Mouse (Mus musculus) WW6 (cell line): Measurements from ENCODE around the gene Atp5d.

ENCODE experiments used
- DNase-seq: peaks from one replicate; pipeline ENCODE4 v3.0.0-alpha.2; 2013; ENCODE audit warnings: low read depth, low spot score

Atp5d gene

GRCm38 (mm10) chr10:80117736-80118135 lies 20.7 kb upstream of the Atp5d start:
- no peak for DNase-seq

- DNase-seq: no peak
Measured at GRCm38 (mm10) chr10:80118552-80118951, 19.9 kb upstream of the Atp5d start.

GRCm38 (mm10) chr10:80120146-80120545 lies 18.3 kb upstream of the Atp5d start:
- DNase-seq: no peak

GRCm38 (mm10) chr10:80121639-80122038 lies 16.8 kb upstream of the Atp5d start:
- no peak for DNase-seq

- no peak for DNase-seq
Measured at GRCm38 (mm10) chr10:80123932-80124562, 14.4 kb upstream of the Atp5d start.

- DNase-seq: no peak
Measured at GRCm38 (mm10) chr10:80127920-80128319, 10.5 kb upstream of the Atp5d start.

GRCm38 (mm10) chr10:80129846-80130245 lies 8.6 kb upstream of the Atp5d start:
- no peak for DNase-seq

DNA sequence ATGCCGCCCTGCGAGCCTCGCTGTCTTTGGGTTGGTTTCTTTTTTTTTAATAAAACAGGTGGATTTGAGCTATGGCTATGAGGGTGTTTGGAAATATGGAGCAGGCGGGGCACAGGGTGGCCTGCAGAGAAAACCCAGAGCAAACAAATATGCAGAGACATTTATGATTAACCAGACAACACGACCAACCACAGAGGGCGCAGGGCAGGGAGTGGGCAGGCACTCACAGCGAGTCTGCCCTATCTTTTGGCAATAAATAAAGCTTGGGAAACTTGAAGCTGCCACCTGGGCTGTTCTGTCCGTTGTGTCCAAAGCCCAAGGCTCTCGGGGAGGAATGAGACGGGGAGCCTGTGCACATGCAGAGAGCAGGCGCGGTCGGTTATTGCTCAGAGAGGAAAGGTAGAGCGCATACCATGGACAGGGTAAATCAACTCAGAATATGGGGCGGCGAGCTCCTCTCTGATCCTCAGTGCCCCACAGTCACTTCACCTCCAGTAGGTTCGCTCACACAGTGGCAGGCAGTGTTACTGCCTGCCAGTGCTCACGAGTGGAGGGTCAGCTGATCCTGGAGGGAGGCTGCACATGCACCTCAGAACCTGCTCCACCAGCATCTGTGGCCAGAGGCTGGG lies 7.9 kb upstream of the Atp5d start:
- DNase-seq: no peak

DNA sequence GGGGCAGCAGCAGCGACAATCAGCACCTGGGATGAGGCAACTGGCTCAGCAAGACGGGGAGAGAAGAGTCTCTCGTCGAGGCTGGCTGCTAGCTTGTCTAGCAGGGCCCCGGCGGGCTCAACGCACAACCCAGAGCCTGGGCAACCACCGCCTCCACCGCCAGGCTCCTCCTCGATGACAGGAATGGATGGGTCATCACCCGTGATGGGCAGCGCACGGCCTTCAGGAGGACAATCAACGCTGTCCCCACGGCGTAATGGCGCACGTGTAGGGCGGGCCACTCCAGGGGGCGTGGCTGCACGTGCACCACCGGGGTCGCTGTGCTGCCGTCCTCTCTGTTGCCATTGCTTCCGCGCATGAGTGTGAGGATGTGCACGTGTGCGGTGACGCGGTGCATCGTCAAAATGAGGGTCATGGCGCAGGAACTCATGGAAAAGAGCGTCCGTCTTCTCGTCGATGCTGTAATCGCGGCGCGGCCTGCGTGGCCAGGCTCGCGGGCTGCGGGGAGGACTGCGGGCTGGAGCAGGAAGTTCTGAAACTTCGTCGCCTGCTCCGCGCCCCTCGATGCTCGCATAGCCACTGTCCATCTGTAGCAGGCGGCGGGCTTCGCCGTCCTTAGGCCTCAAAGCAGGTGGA lies 7.0 kb upstream of the Atp5d start:
- no peak for DNase-seq

GRCm38 (mm10) chr10:80131952-80132350 lies 6.5 kb upstream of the Atp5d start:
- DNase-seq: no peak

DNA sequence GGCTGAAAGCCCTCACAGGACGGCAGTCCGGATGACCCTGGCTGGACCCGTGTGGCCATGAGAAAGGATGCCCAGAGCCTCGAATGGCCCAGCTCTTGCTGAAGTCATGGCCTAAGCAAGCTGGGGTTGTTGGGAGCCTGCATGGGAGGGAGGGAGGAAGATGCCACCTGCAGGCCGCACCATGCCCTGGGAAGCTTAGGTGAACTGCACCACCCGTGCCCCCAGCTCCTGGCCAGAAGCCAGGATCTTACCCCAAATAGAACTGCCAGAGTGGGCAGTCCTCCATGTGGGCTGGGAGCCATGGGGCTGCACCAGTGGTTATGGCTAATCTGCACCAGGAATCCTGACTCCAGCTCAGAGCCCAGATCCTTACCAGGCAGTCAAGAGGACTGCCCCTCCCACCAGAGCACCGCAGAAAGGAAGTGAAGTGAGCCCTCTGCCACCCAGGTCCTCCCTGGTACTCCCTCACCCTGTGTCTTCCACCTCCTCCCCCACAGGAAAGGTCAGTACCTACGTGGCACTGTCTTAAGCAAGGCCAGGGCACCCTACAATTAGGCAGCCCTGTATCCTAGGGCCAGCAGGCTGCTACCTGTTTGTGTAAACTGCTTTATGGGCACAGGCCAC lies 5.1 kb upstream of the Atp5d start:
- DNase-seq: no peak

DNA sequence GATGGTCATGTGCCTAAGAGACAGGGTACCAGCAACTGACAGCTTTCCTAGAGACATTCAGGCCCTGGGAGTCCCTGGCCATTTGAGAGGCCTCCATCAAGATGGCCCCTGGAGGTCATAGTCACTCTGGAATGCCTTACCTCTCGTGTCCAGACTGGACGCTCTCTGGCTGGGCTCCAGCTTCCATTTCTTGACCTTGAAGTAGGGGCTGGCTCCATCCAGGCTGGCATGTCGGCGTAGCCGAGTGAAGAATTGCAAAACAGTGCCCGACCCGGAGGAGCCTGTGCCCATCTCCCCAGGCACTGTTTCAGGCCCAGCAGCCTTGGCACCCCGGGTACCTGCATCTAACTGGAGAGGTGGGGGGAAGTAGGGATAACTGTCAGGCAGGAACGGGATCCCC lies 4.0 kb upstream of the Atp5d start:
- no peak for DNase-seq

GRCm38 (mm10) chr10:80135161-80135560 lies 3.3 kb upstream of the Atp5d start:
- no peak for DNase-seq

GRCm38 (mm10) chr10:80135641-80136040 lies 2.8 kb upstream of the Atp5d start:
- no peak for DNase-seq

DNA sequence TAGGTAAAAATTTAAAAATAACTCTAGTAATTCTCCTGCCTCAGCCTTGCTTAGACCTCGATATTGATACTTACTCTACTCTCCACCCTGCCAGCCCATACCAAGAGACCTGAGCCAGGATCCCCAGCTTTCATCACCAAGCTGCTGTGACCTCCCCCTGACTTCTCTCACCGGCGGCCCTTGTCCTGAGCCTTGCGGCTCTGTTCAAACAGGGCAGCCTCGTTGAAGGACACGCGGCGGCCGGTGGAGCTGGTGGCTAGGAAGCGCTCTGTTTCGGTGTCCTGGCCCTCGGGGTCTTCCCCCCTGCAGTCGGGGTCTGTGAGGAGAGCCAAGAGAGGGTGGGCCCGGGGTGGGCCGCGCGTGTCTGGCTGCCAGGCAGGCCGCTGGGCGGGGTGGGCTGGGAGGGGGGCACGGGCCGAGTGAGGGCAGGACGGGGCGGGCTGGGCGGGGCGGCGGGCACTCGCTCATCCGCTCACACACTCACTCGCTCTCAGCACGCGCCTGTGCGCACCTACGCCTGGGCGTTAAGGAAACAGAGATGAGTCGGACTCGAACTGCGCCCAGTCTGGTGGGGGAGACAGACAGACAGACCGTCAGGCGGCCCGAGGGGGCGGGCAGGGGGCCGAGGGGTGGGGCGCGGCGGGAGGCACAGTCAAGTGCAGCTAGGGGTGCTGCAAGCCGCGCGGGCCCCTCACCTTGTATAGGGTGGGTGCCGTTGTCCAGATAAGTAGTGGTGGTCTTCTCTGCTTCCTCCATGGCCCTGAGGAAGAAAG lies 2.1 kb upstream of the Atp5d start:
- no peak for DNase-seq

GRCm38 (mm10) chr10:80136952-80137625 lies 1.3 kb upstream of the Atp5d start:
- no peak for DNase-seq

DNA sequence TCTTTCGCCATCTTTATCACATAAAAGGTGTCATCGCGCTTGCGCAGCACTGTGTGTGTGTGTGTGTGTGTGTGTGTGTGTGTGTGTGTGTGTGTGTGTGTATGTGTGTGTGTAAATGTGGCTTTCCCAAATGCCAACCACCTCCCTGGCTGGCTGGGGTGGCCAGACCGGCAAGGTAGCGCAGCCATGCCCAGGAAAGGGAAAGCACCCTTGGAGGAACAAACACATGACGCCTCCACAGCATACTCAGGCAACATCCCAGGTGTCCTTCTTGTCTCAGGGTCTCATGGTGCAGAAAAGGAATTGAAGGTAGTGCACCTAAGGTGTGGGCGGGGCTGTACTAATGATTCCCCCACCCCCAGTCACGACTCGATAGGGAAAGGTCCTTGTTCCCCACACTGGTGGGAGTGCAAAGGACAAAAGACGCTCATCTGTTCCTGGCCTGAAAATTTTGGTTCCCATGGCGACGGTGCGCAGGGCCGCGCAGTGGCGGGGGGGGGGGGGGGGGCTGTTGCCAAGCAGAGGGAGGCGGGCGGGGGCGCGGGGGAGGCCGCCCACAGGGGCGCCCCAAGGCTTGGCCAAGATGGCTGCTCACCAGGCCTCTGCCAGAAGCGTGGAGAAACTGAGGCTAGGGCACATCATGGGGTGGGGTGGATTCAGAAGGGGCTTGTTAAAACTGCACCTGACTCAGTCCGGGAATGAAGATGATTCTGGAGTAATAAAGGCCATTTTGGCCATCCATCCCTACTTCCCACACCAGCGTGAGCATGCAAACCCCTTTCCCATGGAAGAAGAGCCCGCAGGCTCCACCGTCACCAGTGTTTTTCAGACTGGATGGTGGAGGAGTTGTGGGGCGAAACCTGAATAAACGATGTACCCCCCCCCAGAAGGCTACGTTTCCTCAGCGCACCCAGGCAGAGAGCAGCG lies 543 bp upstream of the Atp5d start:
- DNase-seq: no peak

DNA sequence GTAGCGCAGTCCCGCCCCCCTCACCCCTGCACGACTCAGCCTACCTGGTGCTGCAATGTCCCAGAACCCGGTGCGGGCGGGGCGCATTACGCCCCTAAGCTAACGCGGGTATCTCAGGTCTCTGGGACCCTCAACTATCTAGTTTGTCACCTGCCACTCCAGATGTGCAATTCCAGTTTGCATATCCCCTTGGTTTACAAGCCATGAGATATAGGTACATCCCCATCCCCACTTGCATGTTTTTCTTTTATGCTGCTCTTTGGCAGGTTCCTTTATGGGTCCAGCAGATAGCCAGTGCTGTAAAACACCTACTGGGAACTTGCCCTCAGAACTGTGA lies 975 bp downstream of the Atp5d start:
- no peak for DNase-seq

GRCm38 (mm10) chr10:80139975-80140665 lies 1.7 kb downstream of the Atp5d start:
- DNase-seq: no peak

DNA sequence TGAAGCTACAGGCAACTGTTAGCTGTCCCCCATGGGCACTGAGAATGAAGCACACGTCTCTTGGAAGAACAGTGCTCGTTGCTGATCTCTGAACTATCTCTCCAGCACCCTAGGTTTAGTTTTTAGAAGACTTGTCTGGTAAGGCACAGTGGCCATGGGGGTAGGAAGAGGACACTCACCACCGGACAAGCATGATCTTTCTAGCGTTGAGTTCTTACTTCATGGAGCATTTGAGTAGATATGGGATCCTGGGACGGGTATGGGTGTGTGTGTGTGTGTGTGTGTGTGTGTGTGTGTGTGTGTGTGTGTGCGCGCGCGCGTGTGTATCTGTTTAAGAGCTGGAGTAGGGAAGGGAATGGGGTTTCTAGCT lies 2.2 kb downstream of the Atp5d start, which contains the start of gene Cbarp:
Gene Cbarp, minus strand, starts transcription at position 170 of the 370 bp plus-strand sequence.
- no peak for DNase-seq
